Mouse (Mus musculus) telencephalon, adult 2 months (tissue): ENCODE measurements around the gene Myh7.
"Not testable (repeated sequence)": the region's sequence is repeated elsewhere in the genome, so short reads cannot be mapped to it uniquely, and the experiment has no call there.

Experiments used
- DNase-seq: peaks from one replicate; pipeline ENCODE4 v3.0.0-alpha.2; 2011; ENCODE audit warnings: low read depth, low spot score

Gene Myh7

DNA sequence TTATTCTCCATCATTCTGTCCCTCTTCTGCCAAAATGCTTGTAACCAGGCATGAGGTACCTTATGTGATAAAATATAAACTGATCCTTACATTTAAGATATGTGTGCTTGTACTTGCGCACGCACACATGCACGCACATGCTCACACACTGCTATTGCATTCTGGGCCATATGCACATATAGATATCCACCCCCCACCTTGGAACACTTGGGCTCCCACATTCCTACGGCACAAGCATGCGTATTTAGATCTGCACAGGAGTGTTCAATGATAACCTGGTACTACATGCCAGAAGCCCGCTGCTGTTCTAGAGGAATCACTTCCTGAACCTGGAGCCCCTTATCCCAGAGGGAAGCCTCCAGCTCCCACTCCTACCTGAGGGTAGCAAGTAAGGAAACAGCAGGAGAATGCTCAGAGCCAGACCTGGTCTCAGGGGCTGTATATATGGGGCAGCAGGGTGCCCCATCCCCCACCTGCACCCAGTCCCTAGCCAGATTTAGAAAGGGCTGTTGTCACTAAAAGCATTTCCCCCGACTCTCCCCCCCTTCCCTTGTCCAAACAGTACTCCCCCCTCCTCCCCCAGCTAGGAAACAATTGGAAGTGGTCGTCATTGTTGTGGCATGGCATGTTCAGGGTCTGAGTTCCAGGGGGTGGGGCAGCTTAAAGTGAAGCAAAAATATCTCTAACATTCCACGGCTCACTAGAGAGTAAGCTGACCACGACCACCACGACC lies at the start of gene Myh7:
Myh7 (minus strand) TSS at position 491 of the 733 bp plus-strand sequence.
- no peak for DNase-seq

DNA sequence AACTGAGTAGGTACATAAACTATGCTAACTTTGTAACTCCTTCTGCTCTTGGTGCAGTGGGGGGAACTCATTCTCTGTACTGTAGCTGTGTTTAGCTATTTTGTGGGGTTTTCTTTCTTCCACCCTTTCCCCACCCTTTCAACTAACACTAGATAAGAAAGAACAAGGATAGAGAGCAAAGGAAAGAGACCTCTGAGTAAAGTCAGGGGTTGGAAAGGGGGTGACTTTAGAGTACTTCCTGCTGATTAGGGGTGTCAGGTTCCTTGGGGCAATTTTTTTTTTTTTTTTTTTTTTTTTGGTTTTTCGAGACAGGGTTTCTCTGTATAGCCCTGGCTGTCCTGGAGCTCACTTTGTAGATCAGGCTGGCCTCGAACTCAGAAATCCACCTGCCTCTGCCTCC lies 49.3 kb upstream of the Myh7 start:
- DNase-seq: not testable (repeated sequence)

DNA sequence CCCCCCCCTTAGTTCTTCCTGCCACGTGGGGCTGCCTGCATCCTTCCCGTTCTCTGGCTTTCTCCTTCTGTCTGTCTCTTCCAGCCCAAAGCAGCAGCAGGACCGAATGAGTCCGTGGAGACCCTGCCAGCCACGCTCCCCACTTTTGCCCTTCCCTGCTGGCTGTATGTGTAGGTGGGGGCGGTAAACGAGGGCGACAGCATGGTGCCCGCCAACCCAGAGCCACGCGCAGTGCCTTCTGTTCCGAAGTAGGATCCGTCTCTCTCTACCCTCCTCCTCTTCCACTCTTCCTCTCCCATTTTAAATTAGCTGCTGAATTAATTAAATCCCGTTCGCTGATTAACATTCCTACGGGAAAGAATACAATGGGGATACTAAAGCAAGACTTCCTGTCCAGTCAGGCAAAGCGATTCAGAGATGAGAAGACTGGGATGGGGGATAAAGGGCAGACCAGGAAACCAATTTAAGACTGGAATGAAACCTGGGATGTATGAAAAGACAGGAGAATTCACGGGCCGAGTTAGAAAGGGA lies 38.3 kb upstream of the Myh7 start:
- DNase-seq: no peak

DNA sequence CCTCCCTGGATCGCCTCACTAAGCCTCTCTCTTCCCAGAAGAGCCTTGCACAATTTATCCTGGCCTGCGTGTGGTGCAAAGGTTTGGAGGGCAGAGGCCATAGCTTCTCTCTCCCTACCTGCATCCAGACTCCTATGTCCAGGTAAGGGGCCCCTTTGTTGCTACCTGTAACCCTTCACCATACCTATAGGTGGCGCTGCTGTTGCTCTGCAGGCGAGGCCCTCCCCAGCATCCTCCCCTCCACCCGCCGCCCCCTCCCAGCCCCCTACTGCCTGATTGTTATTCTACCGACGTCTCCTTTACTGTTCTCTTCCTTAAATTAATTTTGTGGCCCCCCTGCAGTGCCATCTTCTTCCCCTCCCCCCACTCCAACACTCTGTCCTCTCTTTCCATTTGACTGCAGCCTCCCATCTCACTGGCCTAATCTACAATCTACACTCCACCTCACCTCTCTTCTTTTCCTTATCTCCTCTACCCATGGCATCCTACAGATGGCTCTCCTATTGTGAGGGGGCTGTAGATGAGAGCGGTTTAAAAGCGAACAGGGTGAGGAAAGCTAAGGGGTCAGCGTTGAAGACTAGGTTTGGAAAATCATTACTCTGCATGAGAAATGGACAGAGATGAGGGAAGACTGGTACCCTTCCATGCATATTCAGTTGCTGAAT lies 34.7 kb upstream of the Myh7 start:
- no peak for DNase-seq

DNA sequence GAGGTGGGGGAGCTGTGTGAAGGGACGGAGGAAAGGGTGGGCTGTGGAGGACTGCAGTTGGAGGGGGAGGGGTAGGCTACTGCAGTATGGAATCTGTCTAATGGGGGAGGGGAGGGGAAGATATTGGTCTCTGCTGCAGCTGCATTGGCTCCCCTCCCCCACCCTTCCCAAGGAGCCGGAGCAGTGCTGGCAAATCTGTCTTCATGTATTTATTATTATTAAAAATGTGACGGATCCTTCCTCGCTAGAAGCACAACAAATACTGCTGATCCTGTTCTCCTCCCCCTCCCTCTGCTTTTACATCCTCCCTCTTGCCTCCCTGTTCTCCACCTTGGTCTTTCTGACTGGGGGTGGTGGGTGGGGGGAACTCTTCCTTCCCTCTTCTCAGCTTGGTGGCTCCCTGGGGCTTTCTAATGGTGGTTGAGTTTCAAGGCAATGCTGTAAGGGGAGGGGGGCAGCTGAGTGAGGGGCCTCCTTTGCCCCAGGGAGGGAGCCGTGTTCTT lies 34.0 kb upstream of the Myh7 start:
- no peak for DNase-seq

DNA sequence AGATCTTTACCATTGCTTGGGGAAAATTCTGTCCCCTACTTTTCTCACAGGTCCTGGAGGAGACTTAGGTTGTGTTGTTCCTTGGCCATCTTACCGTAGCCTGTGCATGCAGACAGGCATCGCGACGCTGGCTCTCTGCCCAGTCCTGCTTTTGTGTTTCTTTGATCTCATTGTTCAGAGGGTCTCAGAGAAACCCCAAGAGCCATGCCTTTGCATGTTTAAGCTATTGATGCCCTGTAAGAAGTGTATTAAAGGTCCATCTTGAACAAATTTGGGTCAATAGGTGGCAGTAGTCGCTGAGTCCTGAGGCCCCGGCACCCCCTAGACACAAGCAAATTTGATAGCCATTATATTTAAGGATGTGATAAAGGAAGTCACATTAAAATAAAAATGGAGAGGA lies 33.2 kb upstream of the Myh7 start:
- no peak for DNase-seq

DNA sequence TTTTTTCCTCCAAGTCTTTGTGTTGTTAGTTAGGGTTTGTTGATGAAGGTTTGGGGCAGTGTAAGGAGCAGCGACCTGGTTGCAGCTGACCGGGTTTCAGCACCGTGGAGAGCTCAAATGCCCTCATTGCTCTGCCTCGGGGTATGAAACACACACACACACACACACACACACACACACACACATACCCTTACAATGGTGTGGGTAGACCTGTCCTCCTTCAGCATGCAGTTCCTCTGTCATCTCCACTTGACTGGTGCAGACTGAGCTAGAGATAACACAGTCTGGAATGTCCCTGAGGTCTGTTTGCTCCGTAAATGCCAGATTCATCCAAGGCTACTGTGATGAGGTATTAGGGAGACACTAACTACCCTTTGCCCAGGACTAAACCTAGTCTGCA lies 32.8 kb upstream of the Myh7 start:
- DNase-seq: no peak

DNA sequence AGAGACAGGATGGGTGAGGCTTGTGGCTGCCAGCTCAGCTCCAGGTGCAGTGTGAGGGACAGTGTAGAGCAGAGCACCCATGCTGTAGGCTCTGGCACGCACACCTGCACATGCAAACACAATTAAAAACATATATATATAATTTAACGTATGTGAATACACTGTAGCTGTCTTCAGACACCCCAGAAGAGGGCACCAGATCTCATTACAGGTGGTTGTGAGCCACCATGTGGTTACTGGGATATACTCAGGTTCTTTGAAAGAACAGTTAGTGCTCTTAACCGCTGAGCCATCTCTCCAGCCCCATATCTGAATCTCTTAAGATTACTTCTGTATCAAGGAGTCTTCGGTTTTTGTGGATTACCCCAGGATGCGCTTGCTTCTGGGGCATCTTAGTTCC lies 31.1 kb upstream of the Myh7 start:
- DNase-seq: no peak

DNA sequence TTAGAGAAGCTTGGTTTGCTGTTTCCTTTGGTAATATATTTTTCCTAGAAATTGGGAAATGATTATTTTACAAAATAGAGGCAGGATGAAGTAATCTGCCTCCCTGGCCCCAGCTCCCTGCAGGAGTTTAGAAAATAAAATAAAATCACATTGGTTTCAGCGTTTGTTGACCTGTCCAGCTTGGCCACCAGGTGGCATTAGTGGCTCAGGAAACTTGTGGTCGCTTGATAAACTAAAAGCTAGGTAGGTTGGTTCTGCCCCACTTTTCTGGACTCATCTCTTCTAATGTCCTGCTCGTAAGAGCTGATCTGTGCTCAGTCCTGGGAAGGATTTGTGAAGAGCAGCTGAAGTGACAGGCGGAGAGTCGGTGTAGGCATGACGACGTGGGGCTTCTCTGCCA lies 29.8 kb upstream of the Myh7 start:
- DNase-seq: peak; percentile 43

DNA sequence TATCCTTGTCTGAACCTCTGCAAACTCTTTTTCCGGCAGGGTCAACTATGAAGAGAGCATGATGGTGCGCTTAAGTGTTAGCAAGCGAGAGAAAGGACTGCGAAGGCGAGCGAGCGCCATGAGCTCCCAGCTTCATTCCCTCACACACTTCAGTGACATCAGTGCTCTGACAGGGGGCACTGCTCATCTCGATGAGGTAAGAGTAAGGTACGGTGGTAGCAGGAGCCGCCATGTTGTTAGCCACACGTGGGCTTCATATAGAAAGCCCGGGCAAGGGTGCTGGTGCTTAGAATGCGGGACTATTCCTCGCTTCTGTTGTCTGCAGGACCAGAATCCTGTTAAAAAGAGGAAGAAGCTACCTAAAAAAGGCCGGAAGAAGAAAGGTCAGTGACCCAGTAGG lies 28.6 kb upstream of the Myh7 start:
- DNase-seq: no peak

DNA sequence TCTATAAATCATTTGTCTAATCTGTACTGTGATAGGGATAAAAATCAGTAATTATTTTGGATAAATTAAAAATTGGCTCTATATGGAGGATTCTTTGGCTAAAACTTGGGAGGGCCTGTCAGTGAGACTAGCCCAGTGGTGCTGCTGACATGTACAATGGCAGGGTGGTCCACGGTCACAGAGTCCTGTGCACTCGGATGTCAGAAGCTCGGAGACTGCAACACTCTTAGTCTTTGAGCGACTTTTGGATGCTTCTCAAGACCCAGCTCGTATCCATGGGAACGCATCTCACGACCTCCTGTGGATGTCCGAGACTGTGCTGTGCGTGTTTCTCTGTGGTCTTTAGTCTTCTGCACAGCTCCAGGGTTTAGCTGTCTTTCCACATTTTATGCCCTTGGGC lies 26.0 kb upstream of the Myh7 start:
- no peak for DNase-seq

DNA sequence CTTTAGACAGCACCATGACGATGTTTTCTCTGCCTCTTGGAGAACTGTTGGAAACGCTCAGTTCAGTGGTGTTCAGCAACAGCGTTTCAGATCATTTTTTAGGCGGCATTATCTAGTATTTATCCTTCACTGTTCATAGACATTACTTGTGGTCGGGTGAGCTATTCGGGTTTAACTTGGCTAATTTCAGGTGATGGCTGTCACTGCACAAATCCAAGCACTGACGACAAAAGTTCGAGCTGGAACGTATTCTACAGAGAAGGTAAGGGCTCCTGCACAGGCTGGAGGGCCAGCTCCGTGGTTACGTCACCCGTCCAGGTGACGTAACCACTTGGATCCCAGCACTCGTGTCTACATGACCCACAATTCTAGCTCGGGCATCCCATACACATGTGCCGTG lies 22.4 kb upstream of the Myh7 start:
- no peak for DNase-seq

DNA sequence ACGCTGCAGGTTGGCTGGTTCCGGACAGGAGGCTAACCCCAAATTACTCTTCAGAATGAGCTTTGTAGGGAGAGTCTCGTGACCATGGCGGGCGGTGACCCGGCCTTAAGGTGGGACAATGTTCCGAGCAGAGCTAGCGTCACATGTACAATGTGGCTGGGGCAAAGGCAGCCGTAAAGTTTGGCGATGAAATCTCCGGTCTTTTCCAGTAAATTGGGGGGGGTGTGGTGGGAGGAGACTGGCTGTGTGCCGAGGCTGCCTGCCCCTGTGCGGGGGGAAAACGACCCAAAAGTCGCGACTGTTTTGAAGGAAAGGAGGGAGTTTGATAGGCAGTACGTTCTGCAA lies 21.3 kb upstream of the Myh7 start:
- DNase-seq: no peak

DNA sequence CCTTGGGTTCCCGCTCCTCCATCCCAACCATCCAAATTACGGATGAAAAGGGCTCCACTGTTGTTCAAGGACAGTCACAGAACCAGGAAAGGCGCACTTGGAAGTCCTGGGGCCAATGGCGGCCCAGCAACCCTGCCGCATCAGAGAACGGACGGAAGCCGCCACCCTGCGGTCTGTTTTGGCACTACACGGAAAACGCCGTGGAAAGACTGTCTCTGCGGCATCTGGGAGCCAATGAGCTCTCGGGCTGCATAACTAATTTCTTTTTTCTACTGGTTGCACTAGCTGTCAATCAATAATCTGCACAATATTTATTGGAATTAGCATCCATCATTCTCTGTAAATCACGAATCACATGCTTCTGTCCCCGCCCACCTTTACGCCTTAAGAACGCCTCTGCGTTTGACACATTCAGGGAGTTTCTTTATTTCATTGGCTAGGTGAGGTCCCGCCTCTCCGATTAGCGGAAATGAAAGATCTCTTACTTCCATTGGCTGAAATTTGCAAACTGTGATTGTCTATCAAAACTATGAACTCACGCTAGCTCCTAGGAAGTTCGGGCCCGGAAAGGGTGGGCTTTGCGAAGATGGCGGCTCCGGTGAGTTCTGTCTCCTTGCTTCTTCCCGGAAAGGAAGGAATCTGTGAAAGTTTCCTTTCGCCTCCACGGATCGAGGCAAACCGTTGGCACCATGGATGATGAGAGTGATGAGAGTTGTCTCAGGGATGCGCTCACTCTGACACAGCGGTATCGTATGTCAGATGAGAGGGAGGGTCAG lies 20.8 kb upstream of the Myh7 start, which contains the start of gene Ngdn:
Ngdn (plus strand) TSS at position 464 of the 776 bp plus-strand sequence.
- peak; percentile 100 for DNase-seq

DNA sequence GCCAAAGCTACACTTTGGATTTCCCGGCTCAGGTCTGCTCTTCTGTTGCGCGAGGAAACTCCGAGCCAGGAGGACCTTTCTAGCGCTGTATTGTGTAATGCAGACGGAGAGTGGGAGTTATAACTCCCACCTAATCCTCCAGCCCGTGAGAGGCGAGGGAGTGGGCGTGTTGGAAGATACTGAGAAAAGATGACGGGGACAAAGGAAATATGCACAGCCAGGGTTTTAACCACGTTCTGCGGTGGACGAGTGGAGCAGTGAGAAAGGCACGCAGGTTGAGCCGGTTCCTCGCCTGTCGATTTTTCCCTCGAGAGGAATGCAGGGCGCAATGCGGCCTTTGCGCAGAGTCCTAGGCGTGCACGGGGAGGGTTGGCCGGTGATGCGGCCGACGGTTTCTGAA lies 20.2 kb upstream of the Myh7 start:
- DNase-seq: peak; percentile 68

DNA sequence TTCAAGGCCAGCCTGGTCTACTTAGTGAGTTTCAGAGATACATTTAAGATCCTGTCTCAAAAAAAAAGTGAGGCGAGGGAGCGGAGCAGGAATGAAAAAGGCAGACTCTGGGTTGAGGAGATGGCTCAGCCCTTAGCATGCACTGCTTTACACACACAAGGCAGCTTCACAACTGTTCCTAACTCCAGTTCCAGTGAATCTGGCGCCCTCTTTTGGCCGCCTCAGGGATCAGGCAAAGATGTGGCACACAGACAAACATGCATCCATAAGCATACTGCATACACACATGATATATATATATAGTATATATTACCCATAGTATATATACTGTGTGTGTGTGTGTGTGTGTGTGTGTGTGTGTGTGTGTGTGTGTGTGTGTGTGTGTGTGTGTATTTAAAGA lies 16.7 kb upstream of the Myh7 start:
- DNase-seq: no peak

DNA sequence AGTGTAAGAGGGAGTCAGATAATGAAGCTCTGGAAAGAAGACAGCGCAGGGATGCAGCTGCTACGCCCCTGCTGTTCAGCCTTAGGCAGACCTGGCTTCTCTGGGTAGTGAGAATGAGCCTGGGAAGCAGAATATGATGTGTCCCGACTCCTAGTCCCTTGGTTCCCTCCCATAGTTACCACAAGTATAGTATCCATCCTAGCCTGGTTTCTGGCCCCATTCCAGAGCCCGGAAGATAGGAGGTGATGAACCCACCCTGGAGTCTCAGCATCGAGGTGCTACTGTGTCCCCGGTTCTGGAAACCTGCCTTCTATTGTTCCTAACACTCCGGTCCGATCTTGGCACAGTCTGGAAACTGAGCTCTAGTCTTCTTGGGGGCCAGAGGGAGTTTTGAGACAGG lies 14.0 kb upstream of the Myh7 start:
- no peak for DNase-seq

DNA sequence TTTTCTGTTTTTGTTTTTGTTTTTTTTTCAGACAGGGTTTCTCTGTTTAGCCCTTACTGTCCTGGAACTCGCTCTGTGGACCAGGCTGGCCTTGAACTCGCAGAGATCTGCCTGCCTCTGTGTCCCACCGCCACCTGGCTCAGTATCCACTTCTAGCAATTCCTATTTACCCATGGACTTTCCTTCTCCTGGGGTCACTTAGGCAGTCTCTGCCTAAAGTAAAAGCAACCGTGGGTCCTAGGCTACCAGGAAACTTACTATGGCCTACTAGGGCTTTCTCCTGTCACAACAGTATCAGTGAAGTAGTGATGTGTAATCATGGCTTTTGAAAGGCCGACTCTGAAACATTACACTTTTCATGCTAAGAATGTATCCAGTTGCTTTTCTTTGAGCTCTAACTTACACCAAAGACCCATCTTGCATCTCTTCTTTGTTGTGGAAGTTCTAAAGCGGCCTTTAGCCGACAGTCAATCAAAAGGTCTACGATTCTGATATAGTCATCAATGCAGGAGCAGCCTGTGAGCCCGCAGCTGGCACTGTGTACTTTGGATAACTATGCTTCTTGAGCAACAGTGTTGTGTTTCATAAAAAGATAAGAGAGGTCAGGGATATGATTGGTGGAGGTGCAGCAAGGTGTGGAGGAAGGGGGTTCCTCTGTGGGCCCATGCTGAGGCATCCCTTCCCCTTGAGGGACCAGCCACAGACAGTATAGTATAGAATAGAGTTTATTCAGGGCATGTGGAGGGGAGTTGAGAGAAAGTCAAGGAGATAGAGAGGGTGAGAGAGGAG lies 12.9 kb upstream of the Myh7 start:
- no peak for DNase-seq

DNA sequence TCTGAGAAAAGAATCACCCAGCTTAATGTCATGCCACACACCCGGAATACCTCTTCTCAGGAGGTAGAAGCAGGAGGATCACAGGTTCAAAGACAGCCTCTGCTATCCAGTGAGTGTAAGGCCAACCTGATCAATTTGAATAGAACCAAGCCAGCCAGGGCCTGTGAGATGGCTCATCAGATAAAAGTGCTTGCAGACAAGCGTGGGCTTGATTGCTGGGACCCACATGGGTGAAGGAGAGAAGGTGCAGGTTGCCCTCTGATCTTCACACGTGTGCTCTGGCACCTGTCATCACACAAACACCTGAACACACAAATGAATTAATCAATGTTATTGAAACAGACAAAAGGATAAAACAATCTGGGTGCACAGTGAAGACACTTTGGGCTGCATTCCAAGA lies 12.1 kb upstream of the Myh7 start:
- DNase-seq: no peak

DNA sequence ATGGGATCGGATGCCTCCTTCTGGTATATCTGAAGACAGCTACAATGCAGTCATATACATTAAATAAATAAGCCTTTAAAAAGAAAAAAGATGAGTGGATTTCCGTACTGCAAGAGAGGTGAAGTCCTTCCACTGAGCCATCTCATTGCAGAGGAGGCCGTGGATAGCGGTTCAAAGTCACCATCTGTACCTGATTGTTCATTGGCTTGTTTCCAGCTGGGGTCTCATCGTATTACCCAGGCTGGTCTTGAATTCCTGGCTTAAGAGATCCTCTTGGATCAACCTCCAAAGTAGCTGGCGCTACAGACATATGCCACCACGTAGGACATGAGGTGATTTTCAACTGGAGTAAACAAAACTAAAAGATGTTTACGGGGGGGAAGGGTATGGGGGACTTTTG lies 11.5 kb upstream of the Myh7 start:
- DNase-seq: no peak

DNA sequence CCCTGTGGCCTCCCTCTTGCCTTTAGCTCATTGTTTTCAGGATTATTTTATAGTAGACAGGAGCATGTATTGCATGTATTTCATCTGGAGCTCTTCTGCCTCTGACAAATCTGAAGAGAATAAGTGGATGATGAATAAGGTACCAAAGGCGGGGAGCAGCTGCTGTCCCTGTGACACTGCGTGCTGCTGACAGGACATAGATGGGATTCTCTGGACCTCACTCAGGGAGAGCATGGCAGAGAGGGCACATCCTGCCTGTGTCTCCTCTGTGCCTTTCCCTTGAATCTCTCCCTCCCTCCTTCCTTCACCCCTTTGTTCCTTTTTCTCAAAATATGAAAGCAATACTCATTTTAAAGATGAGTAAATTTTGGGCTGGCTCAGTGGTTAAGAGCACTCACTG lies 11.1 kb upstream of the Myh7 start:
- DNase-seq: no peak
